Mouse (Mus musculus) layer of hippocampus, postnatal 14 days (tissue): ENCODE results near the gene Gm11111. TPM values are rescaled to one million over a fixed set of nuclear protein-coding genes. Genes with fewer than 3 reads are reported as not detected.
"Not testable (repeated sequence)": the region's sequence is repeated elsewhere in the genome, so short reads cannot be mapped to it uniquely, and the experiment has no call there.

Experiments
- DNase-seq, 2 experiments: peaks; one replicate each; pipeline ENCODE4 v3.0.0; 2021 to 2022; ENCODE audit warnings: low spot score in 2 of 2, mixed read lengths in 1 of 2
- long read RNA-seq, 2 experiments: library from polyadenylated mRNA; stranded (forward); transcript quantifications; one replicate each; pipeline ENCODE4 v2.0.0; 2021
- total RNA-seq, 2 experiments: library from RNA; stranded (reverse); gene quantifications; 2 replicates each; pipeline ENCODE4 v1.2.3; 2021

The Gm11111 gene
- not detected for total RNA-seq
- long read RNA-seq, experiment 1, result 0 reads
- long read RNA-seq, experiment 2, result 0 reads

DNA sequence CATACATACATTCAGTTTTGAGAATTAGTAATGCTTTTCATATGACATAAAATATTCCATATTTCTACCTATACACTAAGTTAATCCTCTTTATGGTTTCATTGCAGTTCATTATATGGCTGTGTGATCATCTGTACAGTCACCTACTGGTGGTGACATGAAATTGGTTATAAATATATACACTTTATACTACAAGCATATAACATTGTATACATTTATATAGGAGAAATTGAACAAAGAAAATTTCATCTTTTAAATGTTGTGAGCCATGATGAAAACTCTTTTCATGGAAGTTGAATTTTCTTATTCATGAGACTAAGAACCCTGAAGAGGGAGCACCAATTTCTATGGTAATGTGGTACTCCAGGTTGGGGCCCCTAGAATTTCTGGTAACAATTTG, at the start of gene Gm11111:
TSS of gene Gm11111 (plus strand) at position 301 of the 400 bp plus-strand sequence.
- no peak for DNase-seq

DNA sequence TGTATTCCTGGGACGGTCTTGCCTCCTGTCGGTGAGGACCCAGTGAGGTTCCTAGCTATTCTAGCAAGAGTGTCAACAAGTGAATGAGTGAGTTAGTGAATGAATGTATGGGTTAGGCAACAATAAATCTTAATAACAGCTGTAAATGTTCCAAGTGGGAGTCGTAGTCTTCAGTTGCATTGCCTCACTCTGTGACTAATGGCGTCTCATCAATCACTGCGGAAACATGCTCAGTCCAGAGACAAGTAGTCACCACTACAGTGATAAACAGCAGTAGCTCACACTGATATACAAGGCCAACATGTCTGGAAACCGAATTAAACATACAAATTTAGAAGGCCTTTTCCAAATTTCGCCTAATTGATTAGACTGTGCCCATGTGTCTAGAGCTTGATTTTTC, 36.3 kb upstream of the Gm11111 start:
- DNase-seq, result no peak

DNA sequence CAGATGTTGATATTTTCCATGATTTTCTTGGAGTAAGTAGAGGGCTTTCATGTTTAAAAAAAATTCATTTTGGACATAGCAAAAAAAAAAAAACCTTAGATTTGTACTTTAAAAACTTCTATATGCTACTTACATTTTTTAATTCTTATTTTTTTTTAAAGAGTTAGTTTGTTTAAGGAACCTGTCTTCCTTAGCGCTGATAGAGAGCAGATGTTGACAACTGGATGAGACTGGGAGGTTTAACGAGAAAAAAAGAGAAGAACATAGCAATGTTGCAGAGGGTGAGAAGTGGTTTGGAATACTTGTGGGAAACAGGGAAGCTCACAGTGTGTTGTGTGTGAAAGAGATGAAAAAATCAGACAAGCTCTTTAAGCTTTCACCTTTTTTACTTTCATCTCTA, 32.4 kb upstream of the Gm11111 start:
- DNase-seq, result no peak

DNA sequence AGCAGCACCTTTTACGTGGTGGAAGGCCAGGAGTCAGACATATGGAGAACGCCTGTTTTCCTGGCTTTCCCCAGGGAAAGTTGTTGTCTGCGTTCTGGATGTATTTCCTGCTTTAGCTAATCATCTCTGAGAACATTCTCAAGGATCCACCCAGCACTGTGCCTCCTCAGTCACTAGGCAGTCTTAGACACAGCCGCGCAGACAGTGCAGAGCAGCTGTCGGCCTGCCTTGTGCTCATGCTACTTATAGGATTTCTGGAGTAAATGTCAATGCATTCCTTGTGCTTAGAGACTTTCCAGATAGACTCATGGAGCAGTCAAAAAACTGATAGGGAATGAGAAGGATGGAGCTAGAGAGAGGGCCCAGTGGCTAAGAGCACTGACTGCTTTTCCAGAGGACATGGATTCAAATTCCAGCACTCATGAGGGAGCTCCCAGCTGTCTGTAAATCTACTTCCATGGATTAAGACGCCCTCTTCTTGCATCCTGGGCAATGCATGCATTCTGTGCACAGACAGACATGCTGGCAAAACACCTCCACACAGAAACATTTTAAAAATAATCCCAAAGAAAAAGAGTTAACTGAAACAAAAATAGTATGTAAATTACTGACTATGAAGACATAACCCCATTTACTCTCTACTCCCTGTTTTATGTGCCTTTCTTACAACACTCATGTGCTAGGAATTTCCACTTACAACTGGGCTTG, 30.1 kb upstream of the Gm11111 start:
- no peak for DNase-seq

DNA sequence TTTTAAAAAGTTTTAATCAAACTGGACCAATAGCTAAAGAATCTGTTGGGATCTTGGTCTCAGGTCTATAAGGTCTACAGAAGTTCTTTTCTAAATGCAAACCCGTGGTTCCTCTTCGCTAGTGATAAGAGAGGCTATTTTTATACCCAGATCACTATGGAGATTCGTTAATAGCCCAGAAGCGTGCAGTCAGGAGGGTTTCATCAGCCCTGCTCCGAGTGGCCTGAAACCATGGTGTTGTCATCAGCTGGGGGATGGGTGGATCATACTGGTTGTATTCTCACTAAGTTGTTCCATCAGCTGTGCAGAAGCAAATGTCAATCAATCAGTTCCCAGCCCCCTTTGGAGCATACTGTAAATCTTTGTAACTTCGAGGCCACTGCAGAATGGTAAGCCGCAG, 29.4 kb upstream of the Gm11111 start:
- DNase-seq, result no peak

DNA sequence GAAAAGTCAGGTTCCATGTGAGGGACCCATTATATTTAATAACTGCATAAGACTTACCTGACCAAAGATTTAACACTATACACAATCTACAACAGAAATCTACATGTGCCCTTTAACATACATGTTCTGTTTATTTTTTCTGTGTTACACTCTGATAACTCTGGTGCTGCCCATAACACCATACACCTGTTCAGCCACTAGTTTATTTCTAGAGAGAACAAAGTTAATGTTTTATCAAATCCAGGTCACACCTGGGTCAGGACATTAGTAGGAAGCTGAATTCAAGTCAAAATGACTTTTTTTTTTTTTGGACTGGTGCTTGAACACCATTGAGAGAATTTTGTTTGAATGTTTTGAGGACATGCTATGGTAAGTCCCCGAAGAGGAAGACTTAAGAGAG, 28.7 kb upstream of the Gm11111 start:
- no peak for DNase-seq

DNA sequence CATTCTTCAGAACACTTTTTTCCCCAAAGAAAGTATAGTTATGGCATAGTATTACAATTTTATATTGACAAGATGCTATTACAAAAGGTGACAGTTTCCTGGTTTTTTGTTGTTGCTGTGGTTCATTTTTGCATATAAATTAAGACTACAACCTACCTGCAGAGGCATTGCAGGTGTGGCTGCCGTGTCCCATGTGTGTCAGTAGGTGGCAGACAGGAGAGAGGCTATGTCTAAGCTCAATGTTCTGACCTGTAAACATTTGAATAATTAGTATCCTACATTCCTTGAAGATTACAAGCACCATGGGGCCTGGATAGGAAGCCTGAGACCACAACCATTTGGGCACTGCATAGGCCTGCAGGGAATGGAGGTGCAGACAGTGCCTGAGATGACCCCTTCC, 11.2 kb upstream of the Gm11111 start:
- DNase-seq, result no peak

DNA sequence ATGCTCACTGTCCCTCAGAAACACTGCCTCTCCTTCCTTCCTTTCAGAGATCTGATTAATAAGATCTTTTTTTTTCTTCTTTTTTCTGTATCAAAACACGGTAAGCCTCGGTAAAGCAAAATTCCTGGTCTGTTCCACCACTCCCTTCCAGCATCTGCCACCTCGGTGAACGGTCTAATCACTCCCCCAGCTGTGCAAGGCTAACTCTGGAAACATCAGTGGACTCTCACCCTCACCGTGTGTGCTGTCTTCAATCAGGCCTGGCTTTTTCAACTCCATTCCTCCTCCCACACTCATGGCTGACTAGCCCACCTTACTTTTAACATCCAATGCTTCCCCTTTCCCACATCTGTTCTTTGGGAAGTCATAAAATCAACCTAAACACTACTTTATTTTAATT, 2.2 kb upstream of the Gm11111 start:
- no peak for DNase-seq

DNA sequence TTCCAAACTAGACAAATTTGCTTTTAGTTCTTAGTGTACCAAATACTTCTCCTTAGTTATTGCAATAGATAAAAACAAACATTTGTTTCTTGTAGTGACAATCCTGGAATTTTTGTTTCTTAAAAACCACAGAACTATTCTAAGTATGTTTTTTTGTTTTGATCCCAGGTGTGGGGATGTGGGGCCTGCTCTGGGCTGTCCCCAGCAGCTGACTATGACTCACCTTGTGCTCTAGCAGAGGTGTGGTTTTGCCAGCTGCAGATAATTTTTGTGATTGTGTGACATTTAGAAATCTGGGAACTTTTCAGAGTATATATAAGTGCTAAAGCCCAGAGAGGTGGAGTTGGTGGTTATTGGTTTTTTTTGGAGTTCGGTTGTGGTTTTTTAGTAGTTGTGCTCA, 1.6 kb upstream of the Gm11111 start:
- DNase-seq, result no peak

DNA sequence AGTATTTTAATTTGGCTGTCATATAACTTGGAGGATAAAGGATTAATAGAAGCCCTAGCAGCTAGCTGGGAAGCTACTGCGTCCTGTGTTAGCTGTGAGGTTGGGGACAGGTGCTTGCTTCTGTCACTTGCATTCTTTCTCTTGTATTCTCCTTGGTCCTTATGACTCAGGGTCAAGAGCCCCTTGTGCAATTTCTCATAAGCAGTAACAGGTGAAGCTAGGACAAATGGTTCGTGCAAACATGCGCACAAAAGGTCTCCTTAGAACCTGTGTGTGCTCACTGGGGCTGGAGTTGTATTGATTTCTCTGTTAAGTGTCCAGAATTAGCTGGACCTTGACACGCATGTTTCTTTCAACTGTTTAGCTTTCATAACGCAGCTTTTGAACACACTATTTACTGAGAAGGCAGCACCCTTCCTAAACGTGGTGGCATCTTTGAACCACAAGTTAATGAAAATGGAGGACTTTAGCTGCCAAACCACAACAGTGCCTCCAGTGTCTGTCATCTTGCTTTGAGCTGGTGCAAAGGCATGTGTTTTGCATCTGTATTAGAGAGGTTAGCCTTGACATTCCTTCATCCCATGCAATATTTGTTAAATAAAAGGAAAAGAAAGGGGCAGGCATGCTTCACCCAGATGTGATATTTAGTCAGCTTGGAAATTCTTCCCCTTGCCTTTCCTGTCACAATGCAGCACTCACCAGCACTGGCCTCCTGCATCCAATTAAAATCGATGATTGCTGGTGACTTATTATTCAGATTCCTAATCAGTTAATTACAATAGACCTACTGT, 511 bp downstream of the Gm11111 start:
- no peak for DNase-seq

DNA sequence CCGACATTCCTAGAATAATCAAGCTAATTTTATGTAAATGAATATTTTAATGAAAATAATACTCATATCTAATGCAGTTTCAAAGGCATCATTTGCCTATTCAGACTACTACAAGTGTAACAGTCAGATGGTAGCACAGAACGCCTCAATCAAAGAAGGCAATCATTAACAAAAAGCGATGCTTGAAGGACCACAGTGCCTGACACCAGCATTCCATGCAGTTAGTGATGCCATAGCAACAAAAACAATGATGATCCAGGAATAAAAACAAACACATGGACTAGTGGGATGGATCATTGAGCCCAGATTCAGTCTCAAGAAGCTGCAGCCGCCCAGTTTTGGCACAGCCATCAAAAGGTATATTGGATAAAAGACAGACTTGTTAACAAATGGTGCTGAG, 8.8 kb downstream of the Gm11111 start:
- DNase-seq, result no peak

DNA sequence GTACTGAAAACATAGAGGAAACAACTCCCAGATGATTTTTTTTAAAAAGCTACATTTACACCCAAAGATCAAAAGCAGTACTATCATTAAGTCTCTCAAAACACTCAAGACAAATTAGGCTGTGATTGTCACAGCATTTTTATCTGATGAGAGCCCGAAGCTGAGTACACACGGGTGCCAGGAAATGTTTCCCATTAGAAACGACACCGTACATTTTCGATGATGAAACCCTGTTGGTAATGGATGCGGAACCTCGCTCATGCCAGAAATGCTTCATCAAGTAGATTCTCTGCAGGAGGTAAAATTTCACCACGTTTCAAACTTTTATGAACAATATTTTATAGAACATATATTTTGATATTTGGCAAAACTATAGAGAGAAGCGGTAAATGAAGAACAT, 10.3 kb downstream of the Gm11111 start:
- DNase-seq, result no peak

DNA sequence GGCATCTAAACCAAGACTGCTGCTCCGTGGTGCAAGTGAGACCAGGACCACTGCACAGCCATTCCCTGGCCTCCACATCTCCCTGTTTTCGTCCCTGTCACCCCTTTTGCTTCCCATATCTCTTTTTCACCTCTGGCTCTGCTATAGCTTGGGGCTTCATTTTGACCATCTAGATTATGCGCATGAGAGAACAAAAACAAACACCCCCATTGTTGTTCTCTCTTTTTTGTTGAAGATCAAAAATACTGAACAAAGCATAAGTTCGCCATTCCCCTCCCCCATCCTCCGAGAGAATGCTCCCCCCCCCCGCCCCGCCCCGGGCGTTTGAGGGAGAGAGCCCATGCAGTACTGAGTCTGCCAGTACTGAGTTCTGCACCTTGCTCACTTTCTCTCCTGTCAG, 11.3 kb downstream of the Gm11111 start:
- DNase-seq, result no peak

DNA sequence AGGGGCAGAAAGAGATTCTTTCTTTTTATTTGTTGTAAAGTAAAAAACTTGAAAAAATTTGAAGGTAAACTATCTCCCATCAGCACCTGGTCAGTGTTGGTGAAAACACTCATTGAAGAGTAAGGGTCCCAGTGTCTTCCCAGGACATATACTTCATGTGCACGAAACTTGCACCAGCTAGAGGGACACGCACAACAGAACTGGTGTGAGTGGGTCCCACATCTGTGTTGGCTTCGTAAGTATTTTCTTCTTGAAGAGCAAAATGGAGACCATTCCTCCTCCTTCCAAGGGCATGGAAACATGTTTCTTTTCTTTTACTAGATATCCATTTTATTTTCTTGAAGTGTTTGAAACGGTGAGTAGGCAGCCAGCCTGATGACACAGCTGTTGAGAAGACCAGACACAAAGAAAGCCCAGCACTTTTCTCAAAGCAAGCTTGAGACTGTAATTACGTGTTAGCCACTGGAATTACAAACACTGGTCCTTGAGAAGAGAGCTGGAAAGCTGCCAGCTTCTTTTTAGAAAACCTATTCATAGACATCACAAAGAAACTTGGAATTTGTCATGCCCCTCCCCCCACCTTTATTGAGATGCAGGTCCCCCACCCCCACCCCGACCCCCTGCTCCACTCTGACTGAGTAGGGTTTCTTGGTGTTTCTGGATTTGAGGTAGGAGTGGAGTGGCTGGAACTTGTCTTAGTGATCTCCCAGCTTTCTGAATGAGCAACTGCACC, 14.1 kb downstream of the Gm11111 start:
- DNase-seq, result no peak

DNA sequence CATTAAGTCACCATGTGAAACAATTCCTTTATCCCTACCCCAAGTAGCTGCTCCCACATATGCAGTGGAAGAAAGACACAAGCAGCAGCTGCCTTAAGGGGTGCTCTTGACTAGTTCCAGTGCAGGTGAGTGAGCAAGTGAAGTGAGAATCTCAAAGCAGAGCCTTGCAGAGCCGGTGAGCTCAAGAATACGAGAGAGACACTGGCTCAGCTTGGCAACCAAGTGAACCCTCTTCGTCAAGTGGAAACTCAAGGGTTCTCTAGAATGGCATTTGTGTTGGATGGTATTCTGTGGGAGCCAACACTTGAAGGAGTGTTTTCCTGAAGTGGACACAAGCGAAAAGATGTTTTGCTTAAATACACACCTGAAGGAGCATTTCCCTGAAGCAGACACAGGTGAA, 16.0 kb downstream of the Gm11111 start:
- DNase-seq, result no peak

DNA sequence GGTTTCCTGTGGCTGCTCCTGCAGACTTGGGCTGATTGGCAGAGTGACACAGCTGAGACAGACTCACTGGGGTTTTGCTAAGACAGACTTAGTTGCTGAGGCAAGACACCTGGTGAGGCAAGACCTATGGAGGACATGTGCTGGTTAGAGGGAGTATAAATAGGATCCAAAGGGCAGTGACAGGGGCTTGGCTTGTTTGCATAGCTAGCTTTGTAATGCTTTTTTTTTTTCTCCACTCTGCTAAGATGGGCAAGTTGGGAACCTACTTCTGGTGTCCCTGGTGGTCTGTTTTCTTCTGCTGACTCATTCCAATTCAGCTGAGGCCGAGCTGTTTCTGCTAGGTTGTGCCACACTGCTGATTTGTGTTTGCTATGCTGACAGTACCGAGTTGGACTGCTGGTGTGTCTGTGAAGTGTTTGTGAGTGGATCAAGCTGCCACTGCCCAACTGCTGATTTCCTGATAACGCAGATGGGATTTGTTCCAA, 16.6 kb downstream of the Gm11111 start:
- DNase-seq, result no peak

DNA sequence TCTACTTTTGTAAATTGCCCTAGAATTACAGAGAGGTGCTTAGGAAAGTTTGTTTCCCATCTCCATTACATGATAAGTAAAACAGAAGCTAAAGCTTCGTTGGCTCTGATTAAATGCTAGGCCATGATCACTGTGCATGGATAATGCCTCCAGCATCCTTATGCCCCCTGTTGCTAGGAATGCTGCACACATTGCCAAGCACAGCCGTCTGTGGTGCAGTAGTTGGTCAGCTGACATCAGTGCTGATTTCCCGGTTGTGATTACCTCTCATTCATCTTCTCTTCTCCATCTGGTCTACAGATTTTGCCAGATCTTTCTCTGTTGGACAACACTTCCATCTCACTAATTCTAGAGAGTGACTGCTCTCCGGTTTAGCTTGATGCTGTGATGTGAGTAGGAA, 19.9 kb downstream of the Gm11111 start:
- DNase-seq, result peak in 1 of 2 experiments; percentile 41

DNA sequence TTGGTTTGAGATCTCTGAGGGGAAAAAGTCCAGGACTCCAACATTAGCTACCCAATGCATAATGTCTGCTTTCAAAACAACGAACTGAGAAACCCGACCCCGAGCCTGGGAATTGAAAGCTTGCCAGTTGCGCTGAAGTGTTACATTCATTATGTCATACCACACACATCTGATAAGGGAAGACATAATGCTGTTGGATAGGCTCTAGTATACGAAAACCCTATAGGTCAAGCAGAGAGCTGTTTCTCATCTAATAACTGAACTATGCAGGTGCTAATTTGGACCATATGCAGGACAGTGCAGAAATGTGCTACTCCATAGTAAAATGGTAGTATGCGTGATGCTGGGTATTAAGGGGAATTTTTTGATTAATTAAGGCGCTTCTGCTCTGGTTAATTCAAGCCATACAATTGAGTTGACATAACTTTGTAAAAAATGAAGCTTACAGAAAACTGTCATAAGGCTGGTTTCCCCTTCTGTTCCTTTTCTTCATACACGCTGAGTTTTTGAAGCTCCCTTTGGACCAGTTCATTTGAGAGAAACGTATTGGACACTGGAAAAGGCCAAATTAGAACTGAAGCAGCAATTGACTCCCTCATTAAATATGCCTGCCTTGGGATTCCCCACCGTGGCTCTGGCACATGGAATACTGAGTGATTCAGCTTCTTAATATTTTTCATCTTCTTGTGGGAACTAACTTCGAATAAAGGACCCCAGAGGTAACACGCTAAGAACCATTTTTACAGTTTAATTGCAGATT, 22.4 kb downstream of the Gm11111 start:
- DNase-seq, result no peak

DNA sequence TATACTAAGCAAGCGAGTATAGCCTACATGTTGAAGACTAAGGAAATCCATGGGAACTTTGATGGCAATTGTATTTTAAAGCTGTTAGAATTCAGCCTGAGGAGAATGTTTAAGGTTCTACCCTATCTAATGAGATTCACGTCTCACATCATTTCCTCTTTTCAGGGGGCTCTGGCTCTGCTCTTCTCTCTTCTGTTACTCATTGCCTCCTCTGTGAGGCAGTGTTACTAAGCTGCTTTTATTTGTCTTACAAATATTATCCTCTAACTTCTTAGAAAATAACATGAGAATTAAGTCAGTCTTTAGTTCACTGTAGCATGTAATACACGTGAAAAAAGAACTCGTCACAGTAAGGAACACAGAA, 23.0 kb downstream of the Gm11111 start:
- no peak for DNase-seq

DNA sequence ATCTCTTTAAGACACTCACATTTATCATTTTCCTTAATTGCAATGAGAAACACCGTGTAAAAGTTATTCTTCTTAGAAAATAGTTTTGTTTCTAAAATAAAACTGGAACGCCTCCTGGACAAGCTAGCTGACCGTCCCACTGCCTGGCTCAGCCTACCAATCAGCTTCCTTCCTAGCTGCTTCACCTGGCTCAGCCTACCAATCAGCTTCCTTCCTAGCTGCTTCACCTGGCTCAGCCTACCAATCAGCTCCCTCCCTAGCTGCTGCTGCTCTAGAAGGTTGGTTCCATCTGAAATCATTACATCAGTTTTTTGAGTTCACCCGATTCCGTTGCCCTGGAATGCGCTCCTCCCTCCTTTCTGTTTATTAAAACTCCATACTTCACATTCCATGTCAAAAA, 24.0 kb downstream of the Gm11111 start:
- DNase-seq, result not testable (repeated sequence)

DNA sequence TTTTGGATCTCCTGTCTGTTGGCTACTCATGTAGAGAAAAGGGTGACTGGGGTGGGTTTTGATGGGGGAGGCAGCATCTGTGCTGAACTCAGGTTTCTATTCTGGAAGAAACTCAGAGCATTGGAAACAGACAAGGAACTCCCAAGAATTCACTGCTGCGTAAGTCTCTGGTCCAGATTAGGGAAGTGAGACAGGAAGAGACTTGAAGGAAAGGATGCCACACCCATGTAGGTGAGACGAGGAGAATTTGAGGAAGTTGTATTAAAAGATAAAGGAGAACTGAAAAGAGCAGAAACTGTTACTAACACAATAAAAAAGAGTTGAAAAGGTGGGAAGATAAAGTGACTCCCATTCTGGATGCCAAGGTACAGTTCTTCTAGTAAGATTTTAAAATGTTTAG, 25.9 kb downstream of the Gm11111 start:
- no peak for DNase-seq
